Comparison of ENCODE assay signal across 18 mouse cellular contexts in genomic region chr11:55410005-55410404, GRCm38 (mm10). TPM values are rescaled to one million over a fixed set of nuclear protein-coding genes. Genes with fewer than 3 reads are reported as not detected.
A peak's percentile ranks its signal among the peaks of the same experiment; 100 is the strongest.
DNase-seq lines count a peak whose midpoint lies in the region; ATAC-seq lines count a peak whose summit lies in the region.
"Had no signal": no experiment of that assay in that cellular context is flagged by ENCODE, and none has a peak within 500 bp of the region (broad histone marks: within the 10 kb centered on the region; RNA-seq: fewer than 3 reads in every experiment).

No protein-coding gene starts in this region.

- DNase-seq in R1 (ENCODE audit: low read depth, low spot score): peak; percentile 34
- no peak for DNase-seq in cerebellum, postnatal 14 days
- DNase-seq: adrenal gland, postnatal 36 days; cerebellum, adult 9-10 months; gastrocnemius, postnatal 25 days; kidney, postnatal 25 days; liver; lung, adult 18-20 months had no signal

- H3K9ac ChIP-seq in heart, embryonic 13.5 days: no peak overlapping the region
- no peak overlapping the region for H3K9ac ChIP-seq in heart, embryonic 12.5 days
- H3K9ac ChIP-seq in kidney, embryonic 16.5 days (replicated peaks; ENCODE audit: low read length): no peak overlapping the region
- no peak overlapping the region for H3K9ac ChIP-seq in kidney, embryonic 14.5 days (ENCODE audit: low read depth, low read length)
- H3K9ac ChIP-seq in intestine, embryonic 16.5 days (ENCODE audit: low read depth, low read length): no peak overlapping the region
- H3K9ac ChIP-seq in hindbrain, embryonic 12.5 days: no peak overlapping the region
- H3K9ac ChIP-seq: embryonic facial prominence, embryonic 15.5 days had no signal

- H3K36me3 ChIP-seq in heart, embryonic 13.5 days: peaks cover 90% of the 10 kb centered on the region
- H3K36me3 ChIP-seq in heart, embryonic 12.5 days: peaks cover 91% of the 10 kb centered on the region
- peaks cover 48% of the 10 kb centered on the region for H3K36me3 ChIP-seq in kidney, embryonic 16.5 days (ENCODE audit: insufficient read depth, low read length)
- peaks cover 63% of the 10 kb centered on the region for H3K36me3 ChIP-seq in kidney, embryonic 14.5 days (ENCODE audit: control insufficient read depth, insufficient read depth, low read length)
- H3K36me3 ChIP-seq in intestine, embryonic 16.5 days (ENCODE audit: control insufficient read depth, insufficient read depth, low read length): peaks cover 10% of the 10 kb centered on the region
- peaks cover 51% of the 10 kb centered on the region for H3K36me3 ChIP-seq in hindbrain, embryonic 12.5 days

- H3K27ac ChIP-seq in heart, embryonic 13.5 days (replicated peaks): peak overlapping the region; percentile 78
- H3K27ac ChIP-seq in heart, embryonic 12.5 days (ENCODE audit: poor library complexity, severe bottlenecking): no peak overlapping the region
- H3K27ac ChIP-seq in kidney, embryonic 16.5 days (ENCODE audit: low read length): peak overlapping the region; percentile 81
- no peak overlapping the region; the same call in 1 of the 2 replicates for H3K27ac ChIP-seq in kidney, embryonic 14.5 days (ENCODE audit: low read depth, low read length)
- H3K27ac ChIP-seq in intestine, embryonic 16.5 days (ENCODE audit: low read length): 0 out of 2 replicates have a peak overlapping the region, but pooled peaks have one; percentile 18
- H3K27ac ChIP-seq in hindbrain, embryonic 12.5 days: no peak overlapping the region

- no peak overlapping the region for H3K4me2 ChIP-seq in heart, embryonic 13.5 days
- no peak overlapping the region for H3K4me2 ChIP-seq in heart, embryonic 12.5 days
- no peak overlapping the region for H3K4me2 ChIP-seq in kidney, embryonic 16.5 days (replicated peaks; ENCODE audit: low read depth, low read length)
- H3K4me2 ChIP-seq in kidney, embryonic 14.5 days (replicated peaks; ENCODE audit: low read depth, low read length): no peak overlapping the region
- H3K4me2 ChIP-seq in intestine, embryonic 16.5 days (ENCODE audit: low read depth, low read length): no peak overlapping the region
- no peak overlapping the region for H3K4me2 ChIP-seq in hindbrain, embryonic 12.5 days (replicated peaks)
- H3K4me2 ChIP-seq: embryonic facial prominence, embryonic 15.5 days had no signal

- no peak for ATAC-seq in heart, embryonic 13.5 days (ENCODE audit: extremely low read depth, insufficient number of reproducible peaks, low FRiP score, low TSS enrichment)
- ATAC-seq in heart, embryonic 12.5 days (ENCODE audit: insufficient number of reproducible peaks, low FRiP score): no peak
- ATAC-seq in kidney, embryonic 16.5 days (ENCODE audit: low FRiP score, low TSS enrichment): no peak
- ATAC-seq in kidney, embryonic 14.5 days (ENCODE audit: low FRiP score, low TSS enrichment): no peak
- ATAC-seq in intestine, embryonic 16.5 days: no peak
- ATAC-seq in hindbrain, embryonic 12.5 days (ENCODE audit: low FRiP score): no peak
- ATAC-seq: midbrain, embryonic 16.5 days; Patski had no signal

- no peak overlapping the region for H3K4me3 ChIP-seq in heart, embryonic 13.5 days
- no peak overlapping the region for H3K4me3 ChIP-seq in heart, embryonic 12.5 days
- H3K4me3 ChIP-seq in kidney, embryonic 16.5 days (ENCODE audit: low read length): no peak overlapping the region
- H3K4me3 ChIP-seq in kidney, embryonic 14.5 days (ENCODE audit: low read length): no peak overlapping the region
- no peak overlapping the region for H3K4me3 ChIP-seq in intestine, embryonic 16.5 days (ENCODE audit: low read length)
- H3K4me3 ChIP-seq in hindbrain, embryonic 12.5 days: no peak overlapping the region
- H3K4me3 ChIP-seq: embryonic facial prominence, embryonic 15.5 days; hindbrain, embryonic 10.5 days had no signal

- H3K4me1 ChIP-seq in heart, embryonic 13.5 days: peaks cover 51% of the 10 kb centered on the region
- peaks cover 43% of the 10 kb centered on the region for H3K4me1 ChIP-seq in heart, embryonic 12.5 days (replicated peaks)
- H3K4me1 ChIP-seq in kidney, embryonic 16.5 days (ENCODE audit: insufficient read depth, low read length): peaks cover 62% of the 10 kb centered on the region
- H3K4me1 ChIP-seq in kidney, embryonic 14.5 days (ENCODE audit: control insufficient read depth, insufficient read depth, low read length): peaks cover 24% of the 10 kb centered on the region
- H3K4me1 ChIP-seq in intestine, embryonic 16.5 days (ENCODE audit: control insufficient read depth, insufficient read depth, low read length): peaks cover 14% of the 10 kb centered on the region
- peaks cover 6% of the 10 kb centered on the region for H3K4me1 ChIP-seq in hindbrain, embryonic 12.5 days

- H3K27me3 ChIP-seq in heart, embryonic 13.5 days (replicated peaks): no peaks in the 10 kb centered on the region
- H3K27me3 ChIP-seq in heart, embryonic 12.5 days (replicated peaks): no peaks in the 10 kb centered on the region
- no peaks in the 10 kb centered on the region for H3K27me3 ChIP-seq in kidney, embryonic 16.5 days (ENCODE audit: insufficient read depth, low read length)
- no peaks in the 10 kb centered on the region for H3K27me3 ChIP-seq in kidney, embryonic 14.5 days (ENCODE audit: control insufficient read depth, insufficient read depth, low read length)
- no peaks in the 10 kb centered on the region for H3K27me3 ChIP-seq in intestine, embryonic 16.5 days (replicated peaks; ENCODE audit: control insufficient read depth, insufficient read depth, low read length)
- no peaks in the 10 kb centered on the region for H3K27me3 ChIP-seq in hindbrain, embryonic 12.5 days
- H3K27me3 ChIP-seq: embryonic facial prominence, embryonic 15.5 days; Patski had no signal

- 77% methylated on average over 3 of the region's 3 CpGs for WGBS in heart, embryonic 13.5 days
- 78% methylated on average over 3 of the region's 3 CpGs for WGBS in heart, embryonic 12.5 days
- WGBS in kidney, embryonic 16.5 days: 81% methylated on average over 3 of the region's 3 CpGs
- 83% methylated on average over 3 of the region's 3 CpGs for WGBS in kidney, embryonic 14.5 days
- WGBS in intestine, embryonic 16.5 days: 67% methylated on average over 3 of the region's 3 CpGs
- 80% methylated on average over 3 of the region's 3 CpGs for WGBS in hindbrain, embryonic 12.5 days

- H3K9me3 ChIP-seq in heart, embryonic 13.5 days: no peaks in the 10 kb centered on the region
- H3K9me3 ChIP-seq in heart, embryonic 12.5 days (replicated peaks): 0 out of 2 replicates have a peak, but pooled peaks cover 3% of the 10 kb centered on the region
- 0 out of 2 replicates have a peak, but pooled peaks cover 4% of the 10 kb centered on the region for H3K9me3 ChIP-seq in kidney, embryonic 16.5 days (ENCODE audit: low read length)
- H3K9me3 ChIP-seq in kidney, embryonic 14.5 days (ENCODE audit: control insufficient read depth, low read length): no peaks in the 10 kb centered on the region
- H3K9me3 ChIP-seq in intestine, embryonic 16.5 days (ENCODE audit: control insufficient read depth, low read length): no peaks in the 10 kb centered on the region
- no peaks in the 10 kb centered on the region for H3K9me3 ChIP-seq in hindbrain, embryonic 12.5 days (replicated peaks)
- H3K9me3 ChIP-seq: embryonic facial prominence, embryonic 15.5 days had no signal

RNA-seq across cellular contexts. Expression of gene Sparc, which starts 13.0 kb away (rescaled TPM):
- 1,654 and 1,741 TPM in 2 replicates for polyA plus RNA-seq in heart, embryonic 13.5 days (2015; fragmentation: Nextera tagmentation; extraction: Ambion mirVana)
- 1,393 and 1,408 TPM in 2 replicates for polyA plus RNA-seq in heart, embryonic 12.5 days (2016; fragmentation: Nextera tagmentation; extraction: Ambion mirVana)
- polyA plus RNA-seq in kidney, embryonic 16.5 days (2015; fragmentation: Nextera tagmentation; extraction: Ambion mirVana): 1,474 and 1,572 TPM in 2 replicates
- polyA plus RNA-seq in kidney, embryonic 14.5 days (2014; fragmentation: Nextera tagmentation; extraction: Ambion mirVana): 817 and 919 TPM in 2 replicates
- polyA plus RNA-seq in intestine, embryonic 16.5 days (2015; fragmentation: Nextera tagmentation; extraction: Ambion mirVana): 1,500 and 1,563 TPM in 2 replicates
- 743 and 783 TPM in 2 replicates for polyA plus RNA-seq in hindbrain, embryonic 12.5 days (2016; fragmentation: Nextera tagmentation; extraction: Ambion mirVana)

RNA-seq across cellular contexts. Expression of gene Atox1, which starts 51.0 kb away (rescaled TPM):
- 283 and 302 TPM in 2 replicates for polyA plus RNA-seq in heart, embryonic 13.5 days (2015; fragmentation: Nextera tagmentation; extraction: Ambion mirVana)
- 253 and 258 TPM in 2 replicates for polyA plus RNA-seq in heart, embryonic 12.5 days (2016; fragmentation: Nextera tagmentation; extraction: Ambion mirVana)
- 376 and 406 TPM in 2 replicates for polyA plus RNA-seq in kidney, embryonic 16.5 days (2015; fragmentation: Nextera tagmentation; extraction: Ambion mirVana)
- 389 and 470 TPM in 2 replicates for polyA plus RNA-seq in kidney, embryonic 14.5 days (2014; fragmentation: Nextera tagmentation; extraction: Ambion mirVana)
- 408 and 413 TPM in 2 replicates for polyA plus RNA-seq in intestine, embryonic 16.5 days (2015; fragmentation: Nextera tagmentation; extraction: Ambion mirVana)
- polyA plus RNA-seq in hindbrain, embryonic 12.5 days (2016; fragmentation: Nextera tagmentation; extraction: Ambion mirVana): 236 and 284 TPM in 2 replicates

RNA-seq across cellular contexts. Expression of gene G3bp1, which starts 59.5 kb away (rescaled TPM):
- 111 and 113 TPM in 2 replicates for polyA plus RNA-seq in heart, embryonic 13.5 days (2015; fragmentation: Nextera tagmentation; extraction: Ambion mirVana)
- polyA plus RNA-seq in heart, embryonic 12.5 days (2016; fragmentation: Nextera tagmentation; extraction: Ambion mirVana): 139 and 140 TPM in 2 replicates
- polyA plus RNA-seq in kidney, embryonic 16.5 days (2015; fragmentation: Nextera tagmentation; extraction: Ambion mirVana): 188 and 197 TPM in 2 replicates
- polyA plus RNA-seq in kidney, embryonic 14.5 days (2014; fragmentation: Nextera tagmentation; extraction: Ambion mirVana): 151 and 230 TPM in 2 replicates
- 137 and 153 TPM in 2 replicates for polyA plus RNA-seq in intestine, embryonic 16.5 days (2015; fragmentation: Nextera tagmentation; extraction: Ambion mirVana)
- 184 and 189 TPM in 2 replicates for polyA plus RNA-seq in hindbrain, embryonic 12.5 days (2016; fragmentation: Nextera tagmentation; extraction: Ambion mirVana)

Comparison
In these comparisons a context has a peak if more than half of its experiments do, and no peak if none do; other contexts are left out.
1. H3K27ac ChIP-seq: peak in heart, embryonic 13.5 days (single experiment), kidney, embryonic 16.5 days (single experiment) and intestine, embryonic 16.5 days (single experiment); none in heart, embryonic 12.5 days (single experiment), kidney, embryonic 14.5 days (single experiment) and hindbrain, embryonic 12.5 days (single experiment).